Mouse (Mus musculus): ENCODE data around the gene Aars. TPM values are rescaled to one million over a fixed set of nuclear protein-coding genes. Genes with fewer than 3 reads are reported as not detected.
"Not testable (repeated sequence)": the region's sequence is repeated elsewhere in the genome, so short reads cannot be mapped to it uniquely, and the experiment has no call there.

Gene Aars
- polyA plus RNA-seq, 1 experiment from 2014 or later: 54.8 TPM

DNA sequence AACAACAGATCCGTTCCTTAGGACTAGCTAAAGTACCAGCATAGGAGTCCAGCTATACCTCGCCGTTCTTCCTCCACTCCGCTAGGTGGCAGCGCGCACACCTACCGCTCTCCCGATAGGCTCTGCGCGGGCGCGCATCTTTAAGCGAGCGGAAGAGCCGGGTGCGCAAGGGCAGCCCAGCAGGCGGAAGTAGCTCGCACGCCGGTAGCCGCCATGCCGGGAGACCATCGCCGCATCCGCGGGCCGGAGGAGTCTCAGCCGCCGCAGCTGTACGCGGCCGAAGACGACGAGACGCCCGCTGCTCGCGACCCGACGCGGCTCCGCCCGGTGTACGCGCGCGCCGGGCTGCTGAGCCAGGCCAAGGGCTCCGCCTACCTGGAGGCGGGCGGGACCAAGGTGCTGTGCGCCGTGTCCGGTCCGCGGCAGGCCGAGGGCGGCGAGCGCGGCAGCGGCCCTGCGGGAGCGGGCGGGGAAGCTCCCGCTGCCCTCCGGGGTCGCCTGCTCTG is 23.3 kb downstream of the Aars start, which contains the start of gene Exosc6:
TSS of gene Exosc6 (plus strand) at position 182 of the 506 bp plus-strand sequence.
- Histone ChIP-seq H3K36me3 (peaks cover 46% of the 10 kb centered on the region), H3K9me3 (no peaks in the 10 kb centered on the region), H3K27ac (peak within 1 kb of the TSS; percentile 85), H3K4me3 (peak within 1 kb of the TSS; percentile 95), H3K9ac (peak within 1 kb of the TSS; percentile 92), H3K27me3 (no peaks in the 10 kb centered on the region), H3K4me2 (peak within 1 kb of the TSS; percentile 95), H3K4me1 (peaks cover 29% of the 10 kb centered on the region)
- WGBS: under 1% methylated on average over 60 of the region's 68 CpGs
- peak; percentile 86 for ATAC-seq (ENCODE audit: insufficient number of reproducible peaks, insufficient read depth, low FRiP score, low TSS enrichment, low read depth)

DNA sequence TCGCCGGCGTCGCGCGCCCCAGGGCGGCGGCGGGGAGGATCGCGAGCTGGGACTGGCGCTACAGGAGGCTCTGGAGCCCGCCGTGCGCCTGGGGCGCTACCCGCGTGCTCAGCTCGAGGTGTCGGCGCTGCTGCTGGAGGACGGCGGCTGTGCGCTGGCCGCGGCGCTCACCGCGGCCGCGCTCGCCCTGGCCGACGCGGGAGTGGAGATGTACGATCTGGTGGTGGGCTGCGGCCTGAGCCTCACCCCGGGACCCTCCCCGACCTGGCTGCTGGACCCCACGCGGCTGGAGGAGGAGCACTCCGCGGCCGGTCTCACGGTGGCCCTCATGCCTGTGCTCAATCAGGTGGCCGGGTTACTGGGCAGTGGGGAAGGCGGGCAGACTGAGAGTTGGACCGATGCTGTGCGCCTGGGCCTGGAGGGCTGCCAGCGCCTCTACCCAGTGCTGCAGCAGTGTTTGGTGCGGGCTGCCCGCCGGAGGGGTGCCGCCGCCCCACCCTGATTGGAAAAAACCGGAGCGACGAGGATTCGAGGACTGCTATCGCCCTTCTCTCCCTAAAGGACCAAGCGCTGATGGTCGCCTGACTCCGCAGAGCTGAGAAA is 23.8 kb downstream of the Aars start:
- peak overlapping the region; percentile 92 for H3K9ac ChIP-seq
- peak overlapping the region; percentile 85 for H3K27ac ChIP-seq
- ATAC-seq (ENCODE audit: insufficient number of reproducible peaks, insufficient read depth, low FRiP score, low TSS enrichment, low read depth): peak; percentile 60
- H3K27me3 ChIP-seq: no peaks in the 10 kb centered on the region
- peak overlapping the region; percentile 95 for H3K4me2 ChIP-seq
- H3K4me1 ChIP-seq: peaks cover 31% of the 10 kb centered on the region
- under 1% methylated on average over 63 of the region's 63 CpGs for WGBS
- peak overlapping the region; percentile 95 for H3K4me3 ChIP-seq
- peaks cover 40% of the 10 kb centered on the region for H3K36me3 ChIP-seq
- H3K9me3 ChIP-seq: no peaks in the 10 kb centered on the region

DNA sequence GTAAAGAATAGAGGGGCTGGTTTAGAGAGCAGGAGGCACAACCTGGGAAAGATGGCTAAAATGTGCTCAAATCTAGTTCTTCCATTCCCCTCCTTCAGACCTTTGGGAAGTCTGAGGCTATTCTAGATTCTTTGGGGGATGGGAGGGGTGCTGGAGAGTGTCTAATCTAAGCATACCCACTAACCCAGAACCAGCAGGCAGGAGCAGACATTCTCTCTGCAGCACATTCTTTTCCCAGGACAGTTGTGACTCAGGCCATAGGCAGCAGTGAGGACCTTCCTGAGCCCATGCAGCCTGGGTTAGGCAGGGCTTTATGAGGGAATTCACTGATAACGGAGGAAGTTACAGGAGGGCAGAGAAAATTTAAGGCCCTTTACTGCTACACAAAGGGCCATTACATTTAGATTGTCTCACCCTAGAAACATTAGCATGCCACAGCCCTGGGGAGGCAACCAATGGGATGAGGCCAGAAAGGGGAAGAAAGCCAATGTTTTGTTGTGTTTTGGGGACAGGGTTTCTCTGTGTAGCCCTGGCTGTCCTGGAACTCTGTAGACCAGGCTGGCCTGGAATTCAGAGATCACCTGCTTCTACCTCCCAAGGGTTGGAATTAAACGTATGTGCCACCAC is 26.1 kb downstream of the Aars start:
- H3K4me2 ChIP-seq: no peak overlapping the region
- H3K9me3 ChIP-seq: no peaks in the 10 kb centered on the region
- H3K36me3 ChIP-seq: peaks cover 17% of the 10 kb centered on the region
- H3K27ac ChIP-seq: no peak overlapping the region
- H3K4me3 ChIP-seq: no peak overlapping the region
- no peaks in the 10 kb centered on the region for H3K27me3 ChIP-seq
- ATAC-seq (ENCODE audit: insufficient number of reproducible peaks, insufficient read depth, low FRiP score, low TSS enrichment, low read depth): no peak
- WGBS: 48% methylated on average over 2 of the region's 2 CpGs
- peaks cover 31% of the 10 kb centered on the region for H3K4me1 ChIP-seq
- H3K9ac ChIP-seq: no peak overlapping the region

DNA sequence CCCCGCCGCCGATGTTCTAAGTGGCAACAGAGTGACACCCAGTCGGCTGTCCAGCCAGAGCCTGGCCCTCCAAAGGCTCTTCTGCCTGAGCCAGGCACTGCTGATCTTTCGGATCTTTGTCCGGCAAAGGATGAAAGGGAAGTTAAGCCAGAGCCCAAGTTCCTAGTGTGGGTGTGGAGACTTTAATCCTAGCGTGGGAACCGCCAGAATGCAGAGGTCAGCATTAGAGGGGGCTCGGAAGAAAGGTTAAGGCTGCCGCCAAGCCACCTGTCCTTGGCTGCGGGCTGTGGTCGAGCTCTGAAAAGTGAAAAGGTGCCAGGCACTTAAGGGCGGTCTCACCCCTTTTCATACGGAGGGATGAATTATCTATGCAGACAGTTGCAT is 28.7 kb downstream of the Aars start:
- Histone ChIP-seq H3K9ac (peak overlapping the region; percentile 76), H3K4me3 (peak overlapping the region; percentile 73), H3K4me2 (peak overlapping the region; percentile 85), H3K36me3 (no peaks in the 10 kb centered on the region), H3K27ac (peak overlapping the region; percentile 66), H3K4me1 (peaks cover 31% of the 10 kb centered on the region), H3K27me3 (no peaks in the 10 kb centered on the region), H3K9me3 (no peaks in the 10 kb centered on the region)
- WGBS: under 1% methylated on average over 14 of the region's 14 CpGs
- 0 out of 2 replicates have a peak, but pooled peaks have one; percentile 7 for ATAC-seq (ENCODE audit: insufficient number of reproducible peaks, insufficient read depth, low FRiP score, low TSS enrichment, low read depth)

DNA sequence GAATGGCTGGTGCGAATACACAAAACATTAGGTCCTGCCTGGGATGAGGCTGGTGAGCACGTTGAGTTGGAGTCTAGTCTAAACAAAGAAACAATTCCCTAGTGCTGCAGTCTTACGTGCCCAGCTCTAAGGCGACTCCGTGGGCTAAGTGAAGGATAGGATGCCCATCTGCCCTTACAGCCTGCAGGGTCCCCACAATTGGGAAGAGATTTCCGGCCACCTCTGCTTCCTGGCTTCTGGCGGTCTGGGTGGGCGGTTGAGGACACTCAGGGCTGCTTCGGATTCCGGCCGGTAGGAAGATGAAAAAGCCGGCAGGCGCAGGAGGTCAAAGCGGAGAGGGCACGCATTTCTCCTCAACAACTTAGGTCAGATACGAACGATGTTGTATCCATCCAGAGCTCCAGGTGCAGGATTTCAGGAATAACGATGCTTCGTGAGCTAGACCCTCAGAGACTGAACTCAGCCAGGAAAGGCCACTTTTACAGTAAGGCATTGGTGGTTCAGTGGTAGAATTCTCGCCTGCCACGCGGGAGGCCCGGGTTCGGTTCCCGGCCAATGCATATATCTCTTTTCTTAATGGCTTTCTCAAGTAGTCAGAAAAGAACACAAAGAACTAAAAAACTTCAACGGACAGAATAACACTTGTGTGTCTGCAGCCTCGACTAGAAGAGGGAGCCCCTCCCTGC is 29.3 kb downstream of the Aars start:
- H3K27ac ChIP-seq: peak overlapping the region; percentile 66
- no peaks in the 10 kb centered on the region for H3K9me3 ChIP-seq
- H3K4me1 ChIP-seq: peaks cover 28% of the 10 kb centered on the region
- H3K27me3 ChIP-seq: no peaks in the 10 kb centered on the region
- H3K4me3 ChIP-seq: peak overlapping the region; percentile 73
- peak overlapping the region; percentile 85 for H3K4me2 ChIP-seq
- peak overlapping the region; percentile 76 for H3K9ac ChIP-seq
- ATAC-seq (ENCODE audit: insufficient number of reproducible peaks, insufficient read depth, low FRiP score, low TSS enrichment, low read depth): peak; percentile 83
- WGBS: under 1% methylated on average over 27 of the region's 27 CpGs
- no peaks in the 10 kb centered on the region for H3K36me3 ChIP-seq

DNA sequence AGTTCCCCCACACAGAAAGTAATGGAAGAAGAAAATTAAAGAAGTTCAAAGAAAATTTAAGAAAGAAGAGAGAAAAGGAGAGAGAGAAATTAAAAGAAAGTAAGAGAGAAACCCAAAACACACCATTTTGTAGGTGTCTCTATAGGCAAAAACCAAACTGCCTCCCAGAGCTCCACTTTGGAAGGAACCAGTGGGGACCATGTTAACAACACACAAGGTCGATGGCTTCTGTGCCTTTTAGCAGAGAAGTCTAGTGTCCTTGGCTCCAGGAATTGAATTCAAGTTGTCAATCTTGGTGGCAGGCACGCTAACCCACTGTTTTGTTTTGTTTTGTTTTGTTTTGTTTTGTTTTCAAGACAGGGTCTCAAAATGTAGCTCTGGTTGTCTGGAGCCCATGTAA is 29.9 kb downstream of the Aars start:
- Histone ChIP-seq H3K4me3 (peak overlapping the region; percentile 73), H3K36me3 (no peaks in the 10 kb centered on the region), H3K27me3 (no peaks in the 10 kb centered on the region), H3K9ac (no peak overlapping the region), H3K4me2 (peak overlapping the region; percentile 85), H3K4me1 (peaks cover 22% of the 10 kb centered on the region), H3K27ac (no peak overlapping the region), H3K9me3 (no peaks in the 10 kb centered on the region)
- WGBS: 57% methylated on average over 2 of the region's 2 CpGs
- no peak for ATAC-seq (ENCODE audit: insufficient number of reproducible peaks, insufficient read depth, low FRiP score, low TSS enrichment, low read depth)

DNA sequence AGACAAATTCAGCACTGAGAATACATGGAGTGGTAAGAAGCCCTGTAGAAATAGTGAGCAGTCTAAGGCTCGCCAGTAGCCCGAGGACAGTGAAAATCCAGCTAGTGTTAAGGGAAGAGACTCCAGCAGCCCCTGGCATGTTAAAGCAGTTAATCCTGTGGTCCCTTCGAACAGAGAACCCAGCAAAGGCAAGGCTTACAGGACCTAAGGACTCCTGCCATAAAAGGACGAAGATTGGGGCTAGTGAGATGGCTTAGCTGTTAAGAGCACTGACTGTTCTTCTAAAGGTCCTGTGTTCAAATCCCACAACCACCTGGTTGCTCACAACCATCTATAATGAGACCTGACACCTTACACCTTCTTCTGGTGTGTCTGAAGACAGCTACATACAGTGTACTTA is 33.4 kb downstream of the Aars start:
- Histone ChIP-seq H3K4me2 (no peak overlapping the region), H3K36me3 (no peaks in the 10 kb centered on the region), H3K9ac (no peak overlapping the region), H3K27me3 (no peaks in the 10 kb centered on the region), H3K27ac (no peak overlapping the region), H3K9me3 (no peaks in the 10 kb centered on the region), H3K4me3 (no peak overlapping the region), H3K4me1 (peaks cover 1% of the 10 kb centered on the region)
- WGBS: 56% methylated on average over 4 of the region's 4 CpGs
- no peak for ATAC-seq (ENCODE audit: insufficient number of reproducible peaks, insufficient read depth, low FRiP score, low TSS enrichment, low read depth)

DNA sequence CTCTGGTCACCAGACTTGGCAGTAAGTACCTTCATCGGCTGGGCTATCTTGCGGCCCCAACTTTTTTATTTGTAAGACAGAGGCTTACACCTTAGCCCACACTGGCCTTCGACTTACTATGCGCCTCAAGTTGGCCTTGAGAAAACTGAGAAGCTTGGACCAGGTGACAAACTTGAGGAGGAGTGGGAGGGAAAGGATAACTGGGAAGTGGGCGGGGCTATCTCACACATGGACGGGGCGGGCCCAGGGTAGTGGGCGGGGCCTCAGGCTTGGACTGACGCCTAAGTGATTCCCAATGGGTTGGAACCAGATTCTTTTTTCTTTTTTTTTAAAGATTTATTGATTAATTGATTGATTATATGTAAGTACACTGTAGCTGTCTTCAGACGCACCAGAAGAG is 34.5 kb downstream of the Aars start:
- H3K36me3 ChIP-seq: no peaks in the 10 kb centered on the region
- H3K4me2 ChIP-seq: no peak overlapping the region
- no peak overlapping the region for H3K4me3 ChIP-seq
- no peak overlapping the region for H3K9ac ChIP-seq
- no peaks in the 10 kb centered on the region for H3K4me1 ChIP-seq
- H3K27ac ChIP-seq: no peak overlapping the region
- H3K27me3 ChIP-seq: no peaks in the 10 kb centered on the region
- WGBS: 27% methylated on average over 10 of the region's 10 CpGs
- H3K9me3 ChIP-seq: no peaks in the 10 kb centered on the region
- no peak for ATAC-seq (ENCODE audit: insufficient number of reproducible peaks, insufficient read depth, low FRiP score, low TSS enrichment, low read depth)

DNA sequence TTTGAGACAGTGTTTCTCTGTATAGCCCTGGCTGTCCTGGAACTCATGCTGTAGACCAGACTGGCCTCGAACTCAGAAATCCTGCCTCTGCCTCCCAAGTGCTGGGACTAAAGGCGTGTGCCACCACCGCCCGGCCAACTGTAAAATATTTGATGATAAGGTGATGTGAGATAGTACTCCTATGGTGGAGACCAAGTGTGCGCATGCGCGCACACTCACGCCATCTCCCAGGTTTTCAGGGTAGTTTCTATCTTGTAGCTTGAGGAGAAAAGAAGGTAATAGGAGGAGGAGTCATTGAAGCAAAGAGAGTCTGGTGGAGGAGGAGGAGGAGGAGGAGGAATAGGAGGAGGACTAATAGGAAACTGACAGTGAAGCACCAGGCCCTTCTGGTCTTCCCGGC is 35.7 kb downstream of the Aars start:
- 93% methylated on average over 9 of the region's 9 CpGs for WGBS
- not testable (repeated sequence) for H3K4me1 ChIP-seq; H3K9me3 ChIP-seq; H3K4me2 ChIP-seq; H3K27me3 ChIP-seq; H3K4me3 ChIP-seq; ATAC-seq (ENCODE audit: insufficient number of reproducible peaks, insufficient read depth, low FRiP score, low TSS enrichment, low read depth); H3K36me3 ChIP-seq; H3K27ac ChIP-seq; H3K9ac ChIP-seq

DNA sequence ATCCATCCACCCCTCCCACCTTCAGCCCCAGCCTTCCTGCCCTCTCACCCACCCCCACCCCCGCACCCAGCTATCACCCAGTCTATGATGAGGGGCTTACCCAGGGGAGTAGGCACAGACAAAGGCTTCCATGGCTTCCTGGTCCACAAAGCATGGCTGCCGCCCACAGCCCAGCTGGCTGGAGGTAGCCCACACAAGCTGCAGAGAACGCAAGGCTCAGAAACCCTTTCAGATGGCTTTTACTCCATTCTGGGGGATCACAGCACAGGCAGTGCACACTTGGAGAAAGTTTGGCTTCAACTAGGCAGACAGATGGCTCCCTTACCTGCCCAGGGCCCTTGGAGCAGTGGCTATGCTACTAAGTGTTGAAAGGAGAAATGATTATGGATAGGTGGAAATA is 43.0 kb downstream of the Aars start:
- H3K36me3 ChIP-seq: no peaks in the 10 kb centered on the region
- 88% methylated on average over 3 of the region's 3 CpGs for WGBS
- no peaks in the 10 kb centered on the region for H3K4me1 ChIP-seq
- H3K4me2 ChIP-seq: no peak overlapping the region
- no peak for ATAC-seq (ENCODE audit: insufficient number of reproducible peaks, insufficient read depth, low FRiP score, low TSS enrichment, low read depth)
- H3K9ac ChIP-seq: no peak overlapping the region
- H3K4me3 ChIP-seq: no peak overlapping the region
- no peak overlapping the region for H3K27ac ChIP-seq
- H3K9me3 ChIP-seq: no peaks in the 10 kb centered on the region
- no peaks in the 10 kb centered on the region for H3K27me3 ChIP-seq

DNA sequence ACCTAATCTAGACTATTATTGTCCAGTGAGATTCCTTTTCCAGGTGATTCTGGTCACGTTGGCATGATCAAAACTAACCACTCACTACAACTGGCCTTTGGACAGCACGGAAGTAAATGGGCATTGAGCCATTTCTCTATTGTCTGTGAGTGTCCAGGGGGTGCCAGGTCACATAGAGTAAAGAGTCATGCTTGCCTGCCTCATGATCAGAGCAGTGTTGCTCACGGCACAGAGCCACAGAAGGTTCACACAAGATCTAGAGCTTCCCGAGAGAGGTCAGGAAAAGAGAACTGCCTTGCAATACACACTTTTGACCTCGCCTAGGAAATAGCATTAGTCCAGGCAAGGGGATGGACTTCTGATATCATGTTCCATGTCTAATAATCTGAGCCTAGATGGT is 46.5 kb downstream of the Aars start:
- H3K27me3 ChIP-seq: 0 out of 2 replicates have a peak, but pooled peaks cover 2% of the 10 kb centered on the region
- 59% methylated on average over 5 of the region's 5 CpGs for WGBS

More for the DNA sequence above, 46.5 kb downstream of the Aars start:
- H3K4me2 ChIP-seq: no peak overlapping the region
- ATAC-seq (ENCODE audit: insufficient number of reproducible peaks, insufficient read depth, low FRiP score, low TSS enrichment, low read depth): no peak
- no peak overlapping the region; the same call in 1 of the 2 replicates for H3K9ac ChIP-seq
- no peaks in the 10 kb centered on the region for H3K9me3 ChIP-seq
- H3K27ac ChIP-seq: no peak overlapping the region
- H3K36me3 ChIP-seq: no peaks in the 10 kb centered on the region
- H3K4me1 ChIP-seq: peaks cover 5% of the 10 kb centered on the region
- H3K4me3 ChIP-seq: no peak overlapping the region

Measured in embryonic facial prominence, embryonic 13.5 days (tissue).